Mouse (Mus musculus) splenic B cell, adult 2 months (primary cell): ENCODE data around the gene Dnm3.

Experiments used
- DNase-seq: peaks from one replicate; pipeline ENCODE4 v3.0.0-alpha.2; 2011; ENCODE audit warnings: low read depth, low spot score
- H3K27me3 ChIP-seq: 2 replicates; pipeline ENCODE4 v1.6.1; 2012; ENCODE audit warnings: mild to moderate bottlenecking, low read length, moderate library complexity, mixed read lengths; ENCODE audit not compliant: control insufficient read depth, poor library complexity, insufficient read depth, severe bottlenecking
- H3K36me3 ChIP-seq: 2 replicates; pipeline ENCODE4 v1.6.1; 2012; ENCODE audit warnings: mild to moderate bottlenecking, low read length, moderate library complexity, mixed read lengths; ENCODE audit not compliant: control insufficient read depth, poor library complexity, insufficient read depth, severe bottlenecking

Gene Dnm3

GRCm38 (mm10) chr1:162224817-162225605 is 252.8 kb downstream of the Dnm3 start:
- no peak for DNase-seq
- Histone ChIP-seq H3K36me3 (no peaks in the 10 kb centered on the region), H3K27me3 (no peaks in the 10 kb centered on the region)

DNA sequence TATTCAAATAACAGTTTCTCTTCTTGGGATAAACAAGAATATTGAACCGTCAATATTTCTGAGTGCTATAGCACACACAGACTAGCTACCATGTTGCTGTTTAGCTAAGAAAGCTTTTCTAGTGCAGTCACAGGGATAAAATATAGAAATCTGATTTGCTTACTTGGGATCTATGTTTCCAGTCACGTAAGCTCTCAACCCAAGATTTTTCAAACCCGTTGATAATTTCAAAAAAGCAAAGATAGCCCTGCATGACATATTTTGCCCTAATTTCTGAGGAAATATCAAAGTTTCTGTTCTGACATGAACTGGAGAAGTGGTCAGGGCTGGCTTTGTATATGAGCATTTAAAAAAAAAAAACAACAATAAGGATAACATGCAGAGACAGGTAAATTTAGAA is 253.8 kb downstream of the Dnm3 start:
- DNase-seq, result no peak
- Histone ChIP-seq H3K27me3 (no peaks in the 10 kb centered on the region), H3K36me3 (no peaks in the 10 kb centered on the region)

DNA sequence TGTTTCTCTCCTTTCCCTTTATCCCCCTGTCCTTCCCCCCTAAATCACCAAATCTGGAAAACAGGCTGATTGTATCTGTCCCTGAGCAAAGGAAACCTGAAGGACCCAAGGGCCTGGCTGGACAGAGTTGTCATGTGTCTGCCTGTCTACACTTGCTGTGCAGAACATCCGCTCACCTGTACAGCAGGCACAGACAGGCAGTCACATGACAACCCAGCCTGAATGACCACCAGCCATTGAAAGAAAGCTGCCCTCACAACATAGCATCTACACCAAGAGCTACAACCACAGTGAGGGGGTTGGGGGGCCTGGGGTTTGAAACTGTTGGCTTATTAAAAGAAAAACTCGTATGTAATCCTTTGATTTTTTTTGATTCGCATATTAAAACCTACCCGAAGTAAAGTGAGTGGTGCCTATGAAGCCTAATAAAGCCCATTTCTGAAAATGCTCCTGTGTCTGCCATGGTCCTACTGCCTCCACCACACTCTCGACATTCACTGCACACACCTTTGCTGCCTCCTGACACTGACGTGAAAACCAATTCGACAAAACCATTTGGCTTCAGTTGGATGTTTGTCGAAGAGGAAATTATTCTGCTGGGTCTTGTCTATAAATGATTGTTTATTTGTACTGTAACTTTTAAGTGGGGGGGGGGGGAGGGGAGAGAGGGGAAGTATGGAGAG is 254.4 kb downstream of the Dnm3 start:
- Histone ChIP-seq H3K36me3 (no peaks in the 10 kb centered on the region), H3K27me3 (no peaks in the 10 kb centered on the region)
- no peak for DNase-seq

GRCm38 (mm10) chr1:162222353-162222752 is 255.5 kb downstream of the Dnm3 start:
- no peak for DNase-seq
- Histone ChIP-seq H3K27me3 (no peaks in the 10 kb centered on the region), H3K36me3 (no peaks in the 10 kb centered on the region)

- DNase-seq, result no peak
- Histone ChIP-seq H3K36me3 (no peaks in the 10 kb centered on the region), H3K27me3 (no peaks in the 10 kb centered on the region)
These were observed 256.0 kb downstream of the Dnm3 start for GRCm38 (mm10) chr1:162221801-162222301.

GRCm38 (mm10) chr1:162220891-162221290 is 256.9 kb downstream of the Dnm3 start:
- no peak for DNase-seq
- no peaks in the 10 kb centered on the region for H3K36me3 ChIP-seq

GRCm38 (mm10) chr1:162219781-162220180 is 258.1 kb downstream of the Dnm3 start:
- H3K27me3 ChIP-seq, result no peaks in the 10 kb centered on the region
- no peak for DNase-seq
- H3K36me3 ChIP-seq, result no peaks in the 10 kb centered on the region

More at GRCm38 (mm10) chr1:162220891-162221290, 256.9 kb downstream of the Dnm3 start:
- H3K27me3 ChIP-seq, result no peaks in the 10 kb centered on the region

GRCm38 (mm10) chr1:162218530-162219180 is 259.2 kb downstream of the Dnm3 start:
- H3K36me3 ChIP-seq, result no peaks in the 10 kb centered on the region
- DNase-seq, result no peak

DNA sequence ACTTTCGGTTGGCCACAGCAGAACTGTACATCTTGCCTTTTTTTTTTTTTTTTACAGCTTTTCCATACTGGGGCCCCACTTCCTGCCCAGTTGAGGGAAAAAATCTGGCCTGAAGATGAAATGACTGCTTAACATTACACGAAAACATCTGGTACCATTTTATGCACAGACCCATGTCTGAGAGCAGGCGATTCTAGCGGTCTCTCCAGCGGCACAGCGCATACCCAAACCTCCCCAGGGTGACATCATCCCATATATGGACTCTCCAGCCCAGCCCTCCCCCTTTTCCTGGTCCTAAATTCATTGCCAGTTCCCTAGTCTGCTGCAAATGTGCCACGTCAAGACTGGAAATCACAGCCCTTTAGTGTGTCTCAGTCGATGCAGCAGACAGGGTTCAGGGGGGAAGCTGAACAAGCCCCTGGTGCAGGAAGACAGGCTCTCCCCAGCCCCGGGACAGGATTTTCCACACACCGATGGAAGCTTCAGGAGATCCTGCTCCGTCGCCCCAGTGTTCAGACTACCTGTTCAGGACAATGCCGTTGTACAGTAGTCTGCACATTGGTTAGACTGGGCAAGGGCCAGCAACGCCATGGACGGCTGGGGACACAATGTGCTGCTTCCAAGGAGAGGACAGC is 260.4 kb downstream of the Dnm3 start:
- H3K36me3 ChIP-seq, result no peaks in the 10 kb centered on the region
- DNase-seq, result no peak
- no peaks in the 10 kb centered on the region for H3K27me3 ChIP-seq

More at GRCm38 (mm10) chr1:162218530-162219180, 259.2 kb downstream of the Dnm3 start:
- no peaks in the 10 kb centered on the region for H3K27me3 ChIP-seq

DNA sequence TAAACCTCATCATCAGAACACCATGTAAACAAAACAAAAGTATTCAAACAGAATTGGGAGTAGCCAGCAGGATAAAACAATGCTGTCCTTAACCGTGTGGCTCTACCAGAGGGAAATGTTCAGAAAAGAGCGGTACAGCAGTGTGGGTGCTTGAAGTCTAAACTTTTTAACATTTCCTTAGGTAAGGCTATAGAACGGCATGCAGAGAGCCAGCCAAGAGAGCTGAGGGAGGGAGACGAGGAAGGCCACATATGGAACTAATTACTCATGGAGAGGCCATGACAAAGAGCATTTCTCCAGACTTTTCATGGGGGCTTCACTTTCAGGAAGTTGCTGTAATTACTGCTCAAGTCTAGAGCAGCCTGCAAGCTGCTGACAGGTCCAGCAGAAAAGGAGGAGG is 261.2 kb downstream of the Dnm3 start:
- H3K27me3 ChIP-seq, result no peaks in the 10 kb centered on the region
- H3K36me3 ChIP-seq, result no peaks in the 10 kb centered on the region
- DNase-seq, result no peak

- DNase-seq, result no peak
- Histone ChIP-seq H3K27me3 (no peaks in the 10 kb centered on the region), H3K36me3 (no peaks in the 10 kb centered on the region)
These were observed 262.1 kb downstream of the Dnm3 start for GRCm38 (mm10) chr1:162215743-162216142.

DNA sequence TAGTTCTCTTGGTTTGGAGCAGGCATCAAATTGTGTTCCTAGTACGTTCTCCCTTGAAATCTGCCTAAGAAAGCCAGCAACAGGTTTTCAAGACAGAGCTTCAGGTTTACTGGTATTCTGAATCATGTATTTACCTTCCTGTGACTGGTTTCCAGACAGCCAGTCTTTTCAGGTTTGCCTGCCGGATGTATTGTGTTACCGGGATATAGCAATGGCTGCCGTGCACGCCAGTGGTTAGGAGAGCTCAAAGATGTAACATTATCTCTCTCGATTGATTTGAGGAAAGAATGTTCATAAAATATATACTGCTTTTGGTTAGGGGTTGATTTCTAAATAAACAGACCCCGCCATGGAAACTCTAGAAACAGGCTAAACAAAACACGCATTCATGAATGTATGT is 264.8 kb downstream of the Dnm3 start:
- no peak for DNase-seq
- no peaks in the 10 kb centered on the region for H3K27me3 ChIP-seq
- no peaks in the 10 kb centered on the region for H3K36me3 ChIP-seq

GRCm38 (mm10) chr1:162210529-162210928 is 267.3 kb downstream of the Dnm3 start:
- H3K27me3 ChIP-seq, result no peaks in the 10 kb centered on the region
- no peaks in the 10 kb centered on the region for H3K36me3 ChIP-seq
- DNase-seq, result no peak

- DNase-seq, result no peak
- H3K36me3 ChIP-seq, result no peaks in the 10 kb centered on the region
- H3K27me3 ChIP-seq, result no peaks in the 10 kb centered on the region
These were observed 268.2 kb downstream of the Dnm3 start for GRCm38 (mm10) chr1:162209487-162210149.
